Mouse (Mus musculus) lung, postnatal 0 days (tissue): ENCODE data around the gene Pax3.
A peak's percentile ranks its signal among the peaks of the same experiment; 100 is the strongest.

Experiments used
- CTCF ChIP-seq: IDR thresholded peaks from 2 replicates; pipeline ENCODE4 v1.5.1; 2016; ENCODE audit warnings: antibody characterized with exemption, mild to moderate bottlenecking
- EP300 ChIP-seq: IDR thresholded peaks from 2 replicates; pipeline ENCODE4 v1.6.1; 2016; ENCODE audit warnings: antibody characterized with exemption, mild to moderate bottlenecking, control low read depth

- peak; percentile 31; the same call in 1 of the 2 replicates for TF ChIP-seq CTCF
- TF ChIP-seq EP300: no peak
Measured at GRCm38 (mm10) chr1:78217151-78218034, 20.5 kb upstream of the Pax3 start.
